ENCODE assay signal across 8 mouse cellular contexts in genomic region chr15:99703104-99703503, GRCm38 (mm10). TPM values are rescaled to one million over a fixed set of nuclear protein-coding genes. Genes with fewer than 3 reads are reported as not detected.
DNase-seq lines count a peak whose midpoint lies in the region; ATAC-seq and TF ChIP-seq lines count a peak whose summit lies in the region.

No protein-coding gene starts in this region.

- H3K36me3 ChIP-seq in kidney, embryonic 16.5 days (ENCODE audit: insufficient read depth, low read length) = peaks cover 28% of the 10 kb centered on the region
- H3K36me3 ChIP-seq in embryonic facial prominence, embryonic 12.5 days = peaks cover 41% of the 10 kb centered on the region
- H3K36me3 ChIP-seq in hindbrain, embryonic 16.5 days (ENCODE audit: control insufficient read depth, insufficient read depth, low read length) = peaks cover 27% of the 10 kb centered on the region
- peaks cover 13% of the 10 kb centered on the region for H3K36me3 ChIP-seq in myocyte (ENCODE audit: control insufficient read depth, insufficient read depth)

- TF ChIP-seq POLR2A in myocyte (IDR thresholded peaks at IDR 0.05; ENCODE audit: insufficient read length, low read depth) = peak; percentile 17

- peaks cover 22% of the 10 kb centered on the region for H3K79me2 ChIP-seq in myocyte (ENCODE audit: control insufficient read depth, insufficient read depth)

- ATAC-seq in kidney, embryonic 16.5 days (ENCODE audit: low FRiP score, low TSS enrichment) = no peak
- ATAC-seq in embryonic facial prominence, embryonic 12.5 days (ENCODE audit: insufficient number of reproducible peaks, insufficient read depth, low FRiP score, low TSS enrichment) = no peak
- no peak for ATAC-seq in hindbrain, embryonic 16.5 days

- H3K4me2 ChIP-seq in kidney, embryonic 16.5 days (replicated peaks; ENCODE audit: low read depth, low read length) = peak overlapping the region; percentile 59
- peak overlapping the region; percentile 84 for H3K4me2 ChIP-seq in embryonic facial prominence, embryonic 12.5 days (replicated peaks)
- H3K4me2 ChIP-seq in hindbrain, embryonic 16.5 days (ENCODE audit: low read length) = peak overlapping the region; percentile 86
- H3K4me2 ChIP-seq in myocyte (ENCODE audit: low read depth) = peak overlapping the region; percentile 100

- peak overlapping the region; percentile 97 for H3K27ac ChIP-seq in kidney, embryonic 16.5 days (ENCODE audit: low read length)
- H3K27ac ChIP-seq in embryonic facial prominence, embryonic 12.5 days = peak overlapping the region; percentile 94
- peak overlapping the region; percentile 95 for H3K27ac ChIP-seq in hindbrain, embryonic 16.5 days (ENCODE audit: low read depth, low read length)

- H3K27me3 ChIP-seq in kidney, embryonic 16.5 days (ENCODE audit: insufficient read depth, low read length) = no peaks in the 10 kb centered on the region
- no peaks in the 10 kb centered on the region for H3K27me3 ChIP-seq in embryonic facial prominence, embryonic 12.5 days
- H3K27me3 ChIP-seq in hindbrain, embryonic 16.5 days (replicated peaks; ENCODE audit: control insufficient read depth, insufficient read depth, low read length) = no peaks in the 10 kb centered on the region
- H3K27me3 ChIP-seq in myocyte (ENCODE audit: control insufficient read depth, insufficient read depth, insufficient read length) = no peaks in the 10 kb centered on the region

- peaks cover 32% of the 10 kb centered on the region for H3K4me1 ChIP-seq in kidney, embryonic 16.5 days (ENCODE audit: insufficient read depth, low read length)
- peaks cover 24% of the 10 kb centered on the region for H3K4me1 ChIP-seq in embryonic facial prominence, embryonic 12.5 days
- peaks cover 28% of the 10 kb centered on the region for H3K4me1 ChIP-seq in hindbrain, embryonic 16.5 days (ENCODE audit: control insufficient read depth, insufficient read depth, low read depth, low read length)

- no peak overlapping the region for H3ac ChIP-seq in myocyte (ENCODE audit: control insufficient read depth, insufficient read length)

- H3K9ac ChIP-seq in kidney, embryonic 16.5 days (replicated peaks; ENCODE audit: low read length) = peak overlapping the region; percentile 99
- H3K9ac ChIP-seq in embryonic facial prominence, embryonic 12.5 days = peak overlapping the region; percentile 86
- peak overlapping the region; percentile 97 for H3K9ac ChIP-seq in hindbrain, embryonic 16.5 days (ENCODE audit: low read depth, low read length)

- WGBS in kidney, embryonic 16.5 days = 61% methylated on average over 9 of the region's 9 CpGs
- WGBS in embryonic facial prominence, embryonic 12.5 days = 51% methylated on average over 9 of the region's 9 CpGs
- 57% methylated on average over 9 of the region's 9 CpGs for WGBS in hindbrain, embryonic 16.5 days

- no peaks in the 10 kb centered on the region for H3K9me3 ChIP-seq in kidney, embryonic 16.5 days (ENCODE audit: low read length)
- H3K9me3 ChIP-seq in embryonic facial prominence, embryonic 12.5 days = no peaks in the 10 kb centered on the region
- no peaks in the 10 kb centered on the region for H3K9me3 ChIP-seq in hindbrain, embryonic 16.5 days (ENCODE audit: control insufficient read depth, low read length)

- peak overlapping the region; percentile 90 for H3K4me3 ChIP-seq in kidney, embryonic 16.5 days (ENCODE audit: low read length)
- H3K4me3 ChIP-seq in embryonic facial prominence, embryonic 12.5 days = peak overlapping the region; percentile 77
- H3K4me3 ChIP-seq in hindbrain, embryonic 16.5 days (ENCODE audit: low read length) = peak overlapping the region; percentile 77
- peak overlapping the region; percentile 53 for H3K4me3 ChIP-seq in myocyte

- no peak for DNase-seq in kidney, postnatal 10 days
- DNase-seq in urinary bladder, adult 18-20 months (ENCODE audit: low spot score in 2 of 2) = no peak
- DNase-seq in cerebellum, adult 11-12 months = no peak
- no peak for DNase-seq in layer of hippocampus, postnatal 25 days (ENCODE audit: extremely low spot score in 1 of 2, low spot score in 1 of 2)

TF ChIP-seq in myocyte, 11 proteins besides CTCF, POLR2A, EP300 and RAD21:
- no peak for TF ChIP-seq MYOD1 (IDR thresholded peaks at IDR 0.05; ENCODE audit: control insufficient read depth in 1 of 3, insufficient read length in 2 of 3, low read depth in 2 of 3)
- TF ChIP-seq MAX (IDR thresholded peaks at IDR 0.05; ENCODE audit: low read depth) = no peak
- no peak for TF ChIP-seq CEBPB (IDR thresholded peaks at IDR 0.05; ENCODE audit: insufficient read depth, poor library complexity, severe bottlenecking)
- no peak for TF ChIP-seq TCF3 (IDR thresholded peaks at IDR 0.05; ENCODE audit: insufficient read length, low read depth)
- no peak for TF ChIP-seq SRF (IDR thresholded peaks at IDR 0.05; ENCODE audit: control insufficient read depth, insufficient read length, low read depth)
- no peak for TF ChIP-seq E2F4 (IDR thresholded peaks at IDR 0.05; ENCODE audit: insufficient read depth)
- TF ChIP-seq REST (IDR thresholded peaks at IDR 0.05; ENCODE audit: insufficient read depth, insufficient read length) = no peak
- TF ChIP-seq USF1 (IDR thresholded peaks at IDR 0.05; ENCODE audit: low read depth) = no peak
- TF ChIP-seq POLR2AphosphoS2 (IDR thresholded peaks at IDR 0.05; ENCODE audit: insufficient read length, low read depth) = no peak
- no peak for TF ChIP-seq MYOG (IDR thresholded peaks at IDR 0.05; ENCODE audit: control insufficient read depth in 1 of 3, insufficient read depth in 1 of 3, insufficient read length in 2 of 3, low read depth in 2 of 3)
- TF ChIP-seq TCF12 (IDR thresholded peaks at IDR 0.05; ENCODE audit: insufficient read depth, poor library complexity, severe bottlenecking) = no peak
TF ChIP-seq in myocyte: peak in this region for 0.

RNA-seq across cellular contexts. Expression of gene Smarcd1, which starts 1.2 kb away (rescaled TPM):
- 49.8 and 56.3 TPM in 2 replicates for polyA plus RNA-seq in kidney, embryonic 16.5 days (2015; fragmentation: Nextera tagmentation; extraction: Ambion mirVana)
- 67.4 and 80.2 TPM in 2 replicates for polyA plus RNA-seq in embryonic facial prominence, embryonic 12.5 days (2016; fragmentation: Nextera tagmentation; extraction: Ambion mirVana)
- 71.7 and 86.2 TPM in 2 replicates for polyA plus RNA-seq in hindbrain, embryonic 16.5 days (2015; fragmentation: Nextera tagmentation; extraction: Ambion mirVana)
- 18.9 TPM for polyA plus RNA-seq in myocyte (2012; fragmentation: generic; extraction: Trizol)
- total RNA-seq in layer of hippocampus, postnatal 25 days (2021) = 100 to 1,000 TPM; 101 to 117 TPM

RNA-seq across cellular contexts. Expression of gene Gm17349, which starts 2.2 kb away (rescaled TPM):
- not detected in 2 replicates for polyA plus RNA-seq in kidney, embryonic 16.5 days (2015; fragmentation: Nextera tagmentation; extraction: Ambion mirVana)
- not detected in 2 replicates for polyA plus RNA-seq in embryonic facial prominence, embryonic 12.5 days (2016; fragmentation: Nextera tagmentation; extraction: Ambion mirVana)
- polyA plus RNA-seq in hindbrain, embryonic 16.5 days (2015; fragmentation: Nextera tagmentation; extraction: Ambion mirVana) = not detected in 2 replicates
- polyA plus RNA-seq in myocyte (2012; fragmentation: generic; extraction: Trizol) = not detected
- total RNA-seq in layer of hippocampus, postnatal 25 days (2021) = 1 to 10 TPM; 5.3 to 9.0 TPM

RNA-seq across cellular contexts. Expression of gene Gpd1, which starts 14.2 kb away (rescaled TPM):
- 45.4 and 46.1 TPM in 2 replicates for polyA plus RNA-seq in kidney, embryonic 16.5 days (2015; fragmentation: Nextera tagmentation; extraction: Ambion mirVana)
- polyA plus RNA-seq in embryonic facial prominence, embryonic 12.5 days (2016; fragmentation: Nextera tagmentation; extraction: Ambion mirVana) = 0.34 and 0.54 TPM in 2 replicates
- polyA plus RNA-seq in hindbrain, embryonic 16.5 days (2015; fragmentation: Nextera tagmentation; extraction: Ambion mirVana) = 3.1 and 4.6 TPM in 2 replicates
- 6.9 TPM for polyA plus RNA-seq in myocyte (2012; fragmentation: generic; extraction: Trizol)
- total RNA-seq in layer of hippocampus, postnatal 25 days (2021) = 100 to 1,000 TPM; 128 to 145 TPM

RNA-seq across cellular contexts. Expression of gene Cox14, which starts 22.3 kb away (rescaled TPM):
- 193 and 197 TPM in 2 replicates for polyA plus RNA-seq in kidney, embryonic 16.5 days (2015; fragmentation: Nextera tagmentation; extraction: Ambion mirVana)
- polyA plus RNA-seq in embryonic facial prominence, embryonic 12.5 days (2016; fragmentation: Nextera tagmentation; extraction: Ambion mirVana) = 148 and 161 TPM in 2 replicates
- polyA plus RNA-seq in hindbrain, embryonic 16.5 days (2015; fragmentation: Nextera tagmentation; extraction: Ambion mirVana) = 175 and 191 TPM in 2 replicates
- 410 TPM for polyA plus RNA-seq in myocyte (2012; fragmentation: generic; extraction: Trizol)
- 100 to 1,000 TPM; 124 to 135 TPM for total RNA-seq in layer of hippocampus, postnatal 25 days (2021)

RNA-seq across cellular contexts. Expression of gene Asic1, which starts 32.9 kb away (rescaled TPM):
- 1.7 TPM in 2 replicates for polyA plus RNA-seq in kidney, embryonic 16.5 days (2015; fragmentation: Nextera tagmentation; extraction: Ambion mirVana)
- polyA plus RNA-seq in embryonic facial prominence, embryonic 12.5 days (2016; fragmentation: Nextera tagmentation; extraction: Ambion mirVana) = 6.2 and 6.7 TPM in 2 replicates
- 45.1 and 59.4 TPM in 2 replicates for polyA plus RNA-seq in hindbrain, embryonic 16.5 days (2015; fragmentation: Nextera tagmentation; extraction: Ambion mirVana)
- 2.0 TPM for polyA plus RNA-seq in myocyte (2012; fragmentation: generic; extraction: Trizol)
- 10 to 100 TPM; 29.6 to 32.0 TPM for total RNA-seq in layer of hippocampus, postnatal 25 days (2021)
